Comparison of ENCODE assay signal across 29 mouse cellular contexts in the genomic region with DNA sequence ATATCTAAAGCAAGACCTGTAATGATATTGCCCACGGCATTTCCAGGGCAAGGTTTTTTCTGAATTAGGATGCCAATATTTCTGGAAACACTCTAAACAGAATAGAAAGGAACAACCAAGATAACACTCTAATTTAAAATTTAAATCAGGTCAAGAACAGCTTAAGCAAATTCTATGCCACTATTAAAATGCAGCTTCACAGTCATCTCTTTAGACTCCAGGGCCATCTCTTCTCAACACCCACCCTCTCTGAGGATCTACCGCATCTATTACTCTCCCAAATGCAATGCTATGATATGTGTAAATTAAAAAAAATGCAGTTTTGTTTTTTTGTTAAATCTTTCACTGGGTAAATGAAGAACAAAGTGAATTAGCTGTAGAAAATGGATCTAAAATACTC.
"Had no signal": no experiment of that assay in that cellular context is flagged by ENCODE, and none has a peak within 500 bp of the region (broad histone marks: within the 10 kb centered on the region; RNA-seq: fewer than 3 reads in every experiment).

No protein-coding gene starts in this region.

- H3K36me3 ChIP-seq: limb, embryonic 10.5 days; limb, embryonic 12.5 days; limb, embryonic 13.5 days; limb, embryonic 15.5 days; liver, embryonic 12.5 days; liver, embryonic 13.5 days; liver, embryonic 15.5 days; lung, embryonic 15.5 days; midbrain, embryonic 12.5 days; midbrain, embryonic 15.5 days; neural tube, embryonic 12.5 days had no signal

- ATAC-seq: liver, embryonic 12.5 days; liver, postnatal 0 days; lung, postnatal 0 days; midbrain, embryonic 15.5 days; midbrain, embryonic 16.5 days had no signal

- DNase-seq: left cerebral cortex, postnatal 4 days; liver; liver, embryonic 13.5 days; liver, postnatal 0 days; lung, adult 18-20 months; lung, adult 2 months; lung, embryonic 14.5 days; lung, postnatal 10 days; lung, postnatal 14 days; lung, postnatal 36 days; lung, postnatal 4 days had no signal

- H3K27me3 ChIP-seq: limb, embryonic 12.5 days; limb, embryonic 13.5 days; limb, embryonic 15.5 days; liver, embryonic 12.5 days; liver, embryonic 13.5 days; liver, embryonic 15.5 days; lung, embryonic 15.5 days; megakaryocyte, embryonic 14.5 days; midbrain, embryonic 12.5 days; midbrain, embryonic 15.5 days; neural tube, embryonic 12.5 days had no signal

- H3K9ac ChIP-seq: limb, embryonic 12.5 days; limb, embryonic 13.5 days; limb, embryonic 15.5 days; liver, embryonic 12.5 days; liver, embryonic 13.5 days; liver, embryonic 14.5 days; liver, embryonic 15.5 days; liver, postnatal 0 days; lung, embryonic 14.5 days; lung, embryonic 15.5 days; midbrain, embryonic 12.5 days; midbrain, embryonic 15.5 days; neural tube, embryonic 12.5 days had no signal

- H3K4me1 ChIP-seq: limb, embryonic 10.5 days; limb, embryonic 12.5 days; limb, embryonic 13.5 days; limb, embryonic 15.5 days; liver, embryonic 12.5 days; liver, embryonic 13.5 days; liver, embryonic 15.5 days; lung, embryonic 15.5 days; megakaryocyte, embryonic 14.5 days; midbrain, embryonic 12.5 days; midbrain, embryonic 15.5 days; neural tube, embryonic 12.5 days had no signal

- H3K4me3 ChIP-seq: left cerebral cortex, adult 2 months; limb, embryonic 10.5 days; limb, embryonic 12.5 days; limb, embryonic 13.5 days; limb, embryonic 15.5 days; liver, embryonic 12.5 days; liver, embryonic 13.5 days; liver, embryonic 15.5 days; lung, embryonic 15.5 days; megakaryocyte, embryonic 14.5 days; midbrain, embryonic 12.5 days; midbrain, embryonic 15.5 days; myocyte; neural tube, embryonic 12.5 days had no signal

- H3K27ac ChIP-seq: left cerebral cortex, adult 2 months; limb, embryonic 10.5 days; limb, embryonic 12.5 days; limb, embryonic 13.5 days; limb, embryonic 15.5 days; liver, embryonic 12.5 days; liver, embryonic 13.5 days; liver, embryonic 14.5 days; liver, embryonic 15.5 days; lung, embryonic 15.5 days; macrophage; midbrain, embryonic 12.5 days; midbrain, embryonic 15.5 days; neural tube, embryonic 12.5 days had no signal

- H3K9me3 ChIP-seq: limb, embryonic 10.5 days; limb, embryonic 12.5 days; limb, embryonic 13.5 days; limb, embryonic 15.5 days; liver, embryonic 12.5 days; liver, embryonic 13.5 days; liver, embryonic 15.5 days; lung, embryonic 15.5 days; megakaryocyte, embryonic 14.5 days; midbrain, embryonic 12.5 days; midbrain, embryonic 15.5 days; neural tube, embryonic 12.5 days had no signal

- H3K4me2 ChIP-seq: limb, embryonic 12.5 days; limb, embryonic 13.5 days; limb, embryonic 15.5 days; liver, embryonic 11.5 days; liver, embryonic 12.5 days; liver, embryonic 13.5 days; liver, embryonic 15.5 days; lung, embryonic 14.5 days; lung, embryonic 15.5 days; midbrain, embryonic 12.5 days; midbrain, embryonic 15.5 days; neural tube, embryonic 12.5 days had no signal
